Mouse (Mus musculus): ENCODE data around the gene Nectin2.

GRCm38 (mm10) chr7:19795236-19795635 lies 45.0 kb upstream of the Nectin2 start:
- no peak for TF ChIP-seq CTCF (conservative IDR thresholded peaks at IDR 0.05; ENCODE audit: low read length)
- TF ChIP-seq NANOG (IDR thresholded peaks at IDR 0.05; ENCODE audit: borderline replicate concordance, low read length): no peak

All from E14TG2a.4 (cell line).